Mouse (Mus musculus): Measurements from ENCODE around the gene Osbpl6.
A peak's percentile ranks its signal among the peaks of the same experiment; 100 is the strongest.

The Osbpl6 gene

DNA sequence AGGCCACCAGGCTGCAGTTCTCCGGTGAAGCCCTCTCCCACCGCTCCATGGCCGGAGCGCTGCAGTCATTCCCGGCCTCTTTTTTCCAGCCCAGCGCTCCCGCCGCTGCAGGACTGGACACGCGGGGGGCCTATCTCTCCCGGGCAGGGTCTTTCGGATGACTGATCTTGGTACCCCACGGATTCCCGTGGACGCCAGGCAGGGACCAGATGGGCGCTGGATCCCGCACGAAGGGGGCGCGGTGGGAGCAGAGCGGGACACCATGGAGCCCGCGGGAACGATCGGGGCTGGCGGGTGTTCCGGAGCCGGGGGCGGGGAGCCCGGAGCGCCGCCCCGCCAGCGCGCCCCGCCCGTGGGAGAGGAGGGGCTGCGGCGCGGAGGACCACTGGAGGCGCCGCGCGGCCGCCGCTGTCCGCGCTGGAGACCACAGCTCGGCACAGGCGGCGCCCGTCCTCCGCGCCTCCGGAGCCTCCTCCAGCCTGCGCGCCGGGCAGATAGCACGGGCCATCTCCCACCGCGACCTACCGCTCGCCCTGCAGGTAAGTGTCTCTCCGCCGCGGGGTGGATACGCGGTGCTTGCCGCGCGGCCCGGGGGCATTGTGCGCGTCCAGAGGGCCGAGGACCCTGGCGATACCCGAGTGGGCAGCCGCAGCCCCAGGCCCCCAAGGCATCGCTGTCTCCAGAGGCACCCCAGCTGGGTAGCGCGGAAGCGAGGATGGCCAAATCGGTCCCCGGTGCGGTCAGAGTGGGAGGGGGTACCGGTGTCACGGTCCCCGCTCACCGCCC, at the start of gene Osbpl6:
Osbpl6 (plus strand) TSS at position 358 of the 786 bp plus-strand sequence.
- DNase-seq (ENCODE audit: low read depth): peak; percentile 75

DNA sequence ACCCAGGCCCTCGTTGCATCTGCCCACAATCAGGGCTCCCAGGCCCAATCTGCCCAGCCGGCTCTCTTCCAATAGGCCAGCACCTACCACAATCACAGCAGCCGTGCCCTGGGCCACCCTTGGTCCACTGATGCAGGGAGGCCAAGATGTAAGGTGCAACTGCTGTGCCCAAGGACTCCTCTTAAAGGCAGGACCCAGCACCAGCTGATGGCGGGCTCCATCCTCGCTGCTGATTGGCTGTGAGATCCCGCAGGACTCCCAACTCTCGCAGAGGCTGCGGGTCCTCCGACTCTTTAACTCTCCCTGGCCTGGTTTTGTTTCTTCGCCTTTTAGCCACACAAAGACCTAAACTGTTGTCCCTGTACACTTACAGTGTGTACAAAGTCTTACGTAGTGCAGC, 46.1 kb upstream of the Osbpl6 start, which contains the start of gene Cyct:
Cyct (minus strand) TSS at position 225 of the 400 bp plus-strand sequence.
- no peak for DNase-seq (ENCODE audit: low read depth)

DNA sequence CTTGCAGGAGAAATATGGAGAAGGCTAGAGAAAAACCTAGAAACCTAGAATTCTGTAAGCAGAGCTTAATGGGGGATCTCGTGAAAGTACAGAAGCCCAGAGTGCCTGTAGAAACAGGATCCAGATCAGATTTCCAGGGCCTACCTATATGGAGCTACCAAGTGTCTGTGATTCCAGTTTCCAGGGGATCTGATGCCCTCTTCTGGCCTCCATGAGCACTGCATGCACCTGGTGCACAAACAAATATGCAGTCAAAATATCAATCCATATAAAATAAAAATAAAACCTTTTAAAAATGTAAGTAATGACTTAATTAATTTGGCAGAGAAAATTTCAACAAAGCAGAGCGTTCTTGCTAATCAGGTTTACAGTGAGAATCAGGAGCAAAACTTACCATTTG, 44.2 kb upstream of the Osbpl6 start:
- peak; percentile 49 for DNase-seq (ENCODE audit: low read depth)

DNA sequence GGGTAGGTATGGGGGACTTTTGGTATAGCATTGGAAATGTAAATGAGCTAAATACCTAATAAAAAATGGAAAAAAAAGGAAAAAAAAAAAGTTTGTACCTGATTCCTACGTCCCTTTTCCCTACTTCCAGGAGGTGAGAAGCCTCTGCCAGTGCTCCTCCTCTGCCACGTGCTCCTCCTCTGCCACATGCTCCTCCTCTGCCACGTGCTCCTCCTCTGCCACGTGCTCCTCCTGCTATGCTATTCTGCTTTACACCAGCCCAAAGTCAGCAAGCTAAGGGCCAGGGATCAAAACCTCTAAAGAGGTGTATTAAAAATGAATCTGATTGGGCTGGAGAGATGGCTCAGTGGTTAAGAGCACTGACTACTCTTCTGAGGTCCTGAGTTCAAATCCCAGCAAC, 40.5 kb upstream of the Osbpl6 start:
- no peak for DNase-seq (ENCODE audit: low read depth)

DNA sequence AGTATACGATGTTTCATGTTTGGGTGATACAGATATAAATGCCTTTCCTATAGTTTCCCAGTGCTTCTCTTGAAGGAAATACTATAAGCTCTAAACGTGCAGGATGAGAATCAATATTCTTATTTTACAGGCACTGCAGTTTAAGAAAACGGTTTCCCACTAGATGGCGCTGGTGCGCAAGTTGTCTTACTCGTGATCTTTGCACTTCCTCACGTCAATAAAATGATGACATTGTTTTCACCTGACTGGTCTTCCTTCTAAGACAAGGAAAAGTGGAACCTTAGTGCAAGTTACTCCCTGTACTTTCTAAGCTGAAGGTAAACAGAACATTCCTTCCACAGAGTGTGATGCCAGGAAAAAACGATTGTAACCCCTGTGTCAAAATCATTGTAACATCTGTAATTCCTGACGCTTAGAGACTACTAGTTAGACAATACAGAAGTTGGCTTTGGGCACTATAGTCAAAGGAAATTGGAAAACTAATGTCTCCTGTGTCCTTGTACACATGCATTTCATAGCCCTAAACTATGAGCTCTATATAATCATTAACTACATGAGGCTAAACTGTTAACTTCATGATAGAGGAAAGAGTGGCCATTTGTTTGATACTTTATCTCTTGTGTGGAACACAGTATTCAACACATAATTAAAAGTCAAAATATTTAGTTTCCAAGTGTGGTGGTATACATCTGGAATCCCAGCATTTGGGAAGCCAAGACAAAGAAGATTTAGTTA, 39.0 kb upstream of the Osbpl6 start:
- DNase-seq (ENCODE audit: low read depth): peak; percentile 93

DNA sequence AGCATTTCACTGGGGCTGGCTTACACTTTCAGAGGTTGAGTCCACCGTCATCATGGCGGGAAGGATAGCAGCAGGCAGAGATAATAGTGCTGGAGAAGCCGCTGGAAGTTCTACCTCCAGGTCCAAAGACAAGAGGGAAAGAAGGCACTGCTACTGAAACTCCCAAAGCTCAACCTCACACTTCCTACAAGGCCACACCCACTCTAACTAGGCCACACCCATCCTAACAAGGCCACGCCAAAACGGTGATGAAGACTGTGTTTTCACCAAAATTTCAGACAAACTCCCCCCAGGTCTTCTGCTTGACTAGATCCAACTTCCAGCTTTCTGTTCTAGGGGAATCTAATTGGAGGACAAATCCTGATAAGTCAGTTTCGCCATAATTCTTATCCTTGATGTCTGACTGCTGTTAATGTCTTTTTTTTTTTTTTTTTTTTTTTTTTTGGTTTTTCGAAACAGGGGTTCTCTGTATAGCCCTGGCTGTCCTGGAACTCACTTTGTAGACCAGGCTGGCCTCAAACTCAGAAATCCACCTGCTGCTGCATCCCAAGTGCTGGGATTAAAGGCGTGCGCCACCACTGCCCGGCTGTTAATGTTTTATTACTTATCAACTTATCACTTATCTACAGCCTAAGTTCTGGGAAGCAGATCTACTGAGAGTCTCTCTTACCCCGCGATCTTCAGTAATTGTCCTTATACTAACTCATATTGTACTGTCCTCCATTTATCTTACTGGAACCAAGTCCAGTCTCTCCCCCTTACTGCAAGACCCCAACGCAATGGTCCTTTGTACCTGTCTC, 37.2 kb upstream of the Osbpl6 start:
- DNase-seq (ENCODE audit: low read depth): no peak

DNA sequence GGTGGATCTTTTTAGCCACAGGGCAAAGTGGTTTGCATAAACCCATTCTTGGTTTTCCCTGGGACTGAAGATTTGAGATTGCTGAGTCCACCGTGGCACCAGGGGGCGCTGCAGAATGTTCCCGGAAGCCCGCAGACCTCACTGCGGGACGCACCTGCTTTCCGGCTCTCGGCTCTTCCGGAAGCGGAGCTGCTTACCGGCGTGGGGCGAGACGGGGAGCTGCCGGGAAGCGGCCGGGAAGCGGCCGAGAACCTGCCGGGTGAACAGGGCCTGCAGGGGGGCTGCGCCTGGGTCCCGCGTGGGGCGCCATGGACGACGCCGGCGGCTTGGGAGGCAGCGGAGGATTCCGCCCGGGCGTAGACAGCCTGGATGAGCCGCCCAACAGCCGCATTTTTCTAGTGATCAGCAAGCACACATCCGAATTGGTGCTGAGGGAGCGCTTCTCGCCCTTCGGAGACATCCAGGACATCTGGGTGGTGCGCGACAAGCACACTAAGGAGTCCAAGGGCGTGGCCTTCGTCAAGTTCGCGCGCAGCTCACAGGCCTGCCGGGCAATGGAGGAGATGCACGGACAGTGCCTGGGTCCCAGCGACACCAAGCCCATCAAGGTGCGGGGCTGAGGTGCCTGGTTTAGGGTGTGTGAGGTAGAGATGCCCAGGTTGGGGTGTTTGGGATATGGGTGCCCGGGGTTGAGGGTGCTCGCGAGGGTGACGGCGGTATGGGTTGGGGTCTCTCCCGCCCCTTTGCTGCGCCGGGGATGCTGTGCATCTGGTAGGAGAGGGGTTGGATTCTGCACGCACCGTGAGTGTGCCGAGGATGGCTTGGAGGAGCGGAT, 36.3 kb upstream of the Osbpl6 start, which contains the start of gene Rbm45:
Rbm45 (plus strand) TSS at position 164 of the 835 bp plus-strand sequence.
- peak; percentile 92 for DNase-seq (ENCODE audit: low read depth)

DNA sequence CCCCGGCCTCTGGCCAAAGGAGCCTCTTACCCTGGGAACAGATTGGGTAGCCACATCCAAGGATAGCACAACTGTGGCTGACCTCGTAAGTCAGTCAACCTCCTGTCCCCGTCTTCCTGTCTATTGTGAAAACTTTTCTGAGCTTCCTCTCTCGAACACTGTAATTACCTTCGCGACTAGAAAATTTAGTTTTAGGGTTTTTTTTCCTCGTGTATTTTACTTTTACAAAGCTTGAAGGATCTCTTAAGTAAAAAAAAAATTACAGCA, 35.7 kb upstream of the Osbpl6 start:
- peak; percentile 22 for DNase-seq (ENCODE audit: low read depth)

DNA sequence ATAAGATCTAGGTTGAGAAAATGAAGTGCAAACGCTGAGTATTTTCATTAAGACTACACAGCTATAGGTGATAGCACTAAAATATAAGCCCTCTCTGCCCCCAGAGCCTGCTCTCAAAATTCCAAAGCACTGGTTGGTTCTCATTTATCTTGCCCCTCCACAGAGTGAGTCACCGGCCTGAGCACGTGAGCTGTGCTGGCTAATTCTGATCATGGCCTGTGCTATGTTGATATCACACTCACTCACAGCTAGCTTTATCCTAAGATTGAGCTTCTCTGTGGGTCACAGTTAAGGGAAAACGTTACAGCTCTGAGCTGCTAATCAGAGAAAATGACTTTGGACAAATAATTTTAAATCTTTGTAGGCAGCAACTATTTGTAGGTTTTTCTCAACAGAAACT, 34.1 kb upstream of the Osbpl6 start:
- DNase-seq (ENCODE audit: low read depth): peak; percentile 40

DNA sequence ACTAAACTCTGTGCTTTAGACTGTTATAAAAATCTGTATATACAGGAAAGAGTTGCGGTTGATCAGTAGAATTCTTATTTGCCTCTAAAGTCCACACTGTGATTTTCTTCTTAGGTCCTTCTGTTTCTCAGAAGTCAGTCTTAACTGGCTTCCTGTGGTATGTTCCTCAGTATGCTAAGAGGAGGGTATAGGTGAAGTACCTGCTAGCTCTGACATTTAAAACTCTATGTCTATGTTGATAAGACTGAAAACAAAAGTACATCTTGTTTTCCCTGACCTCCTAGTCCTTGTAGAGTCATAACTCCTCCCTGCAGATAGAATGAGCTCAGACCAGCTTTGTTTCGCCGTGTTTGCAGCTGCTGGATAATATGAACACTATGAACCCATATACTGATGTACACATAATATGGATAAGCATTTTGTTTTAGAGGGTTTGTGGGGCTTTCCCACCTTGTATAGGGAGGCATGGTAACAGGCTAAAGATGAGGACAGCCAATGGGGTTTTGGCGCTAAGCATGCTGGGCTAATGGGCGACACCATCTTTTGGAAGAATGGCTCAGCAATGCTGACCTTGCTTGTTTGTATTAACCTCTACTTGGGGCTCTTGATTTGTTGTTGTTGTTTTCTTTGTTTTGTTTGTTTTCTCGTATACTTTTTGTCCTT, 31.6 kb upstream of the Osbpl6 start:
- DNase-seq (ENCODE audit: low read depth): no peak

DNA sequence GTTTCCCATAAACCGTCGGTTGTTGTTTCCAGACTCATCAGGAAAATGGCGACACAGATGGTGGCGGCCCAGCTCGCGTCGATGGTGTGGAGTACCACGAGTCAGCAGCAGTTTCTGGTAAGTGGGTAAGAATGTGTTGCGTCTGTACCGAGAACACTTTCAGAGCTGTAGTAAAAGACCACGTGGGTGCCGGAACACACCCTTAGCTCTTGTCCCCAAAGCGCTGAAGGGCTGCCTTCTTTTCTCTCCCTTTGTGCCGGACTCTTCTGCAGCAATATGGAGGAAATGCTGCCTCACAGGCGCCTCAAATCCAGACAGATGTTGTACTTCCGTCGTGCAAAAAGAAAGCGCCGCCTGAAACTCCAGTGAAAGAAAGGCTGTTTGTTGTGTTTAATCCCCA, 27.7 kb upstream of the Osbpl6 start:
- no peak for DNase-seq (ENCODE audit: low read depth)

DNA sequence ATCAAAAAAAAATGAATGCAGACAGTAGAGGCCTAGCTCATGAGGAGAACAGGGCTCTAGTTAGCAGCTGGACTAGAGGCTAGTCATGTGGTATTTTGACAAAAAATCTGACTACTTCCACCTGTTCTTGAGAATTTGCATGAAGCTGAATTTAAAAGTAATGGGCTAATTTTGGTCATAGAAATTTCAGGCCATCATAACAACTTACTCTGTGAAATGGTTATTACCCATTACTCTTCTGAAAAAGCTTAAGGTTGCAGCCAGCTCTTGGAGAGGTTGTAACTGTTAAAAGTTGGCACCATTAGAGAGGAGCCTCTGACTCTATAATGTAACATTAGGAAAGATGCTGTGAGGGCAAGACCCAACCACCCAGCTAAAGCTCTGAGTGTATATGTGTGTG, 19.8 kb upstream of the Osbpl6 start:
- no peak for DNase-seq (ENCODE audit: low read depth)

DNA sequence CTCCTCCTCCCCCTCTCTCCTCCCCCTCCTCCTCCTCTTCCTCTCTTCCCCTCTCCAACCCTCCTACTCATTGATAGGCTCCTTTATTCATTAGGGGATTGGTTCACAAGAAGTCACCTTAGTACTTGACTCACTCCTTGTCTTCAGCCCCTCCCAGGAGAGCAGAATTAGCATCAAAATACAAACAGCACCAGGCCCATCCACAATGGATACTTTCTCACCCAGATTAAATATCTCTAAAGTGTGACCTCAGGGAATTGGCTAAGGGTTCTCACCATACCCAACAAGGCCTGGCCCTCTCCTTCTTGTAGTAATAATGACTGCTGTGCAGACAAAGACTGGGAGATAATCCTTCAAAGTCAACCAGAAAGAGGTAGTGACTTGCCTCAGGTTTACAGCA, 6.1 kb upstream of the Osbpl6 start:
- DNase-seq (ENCODE audit: low read depth): no peak

DNA sequence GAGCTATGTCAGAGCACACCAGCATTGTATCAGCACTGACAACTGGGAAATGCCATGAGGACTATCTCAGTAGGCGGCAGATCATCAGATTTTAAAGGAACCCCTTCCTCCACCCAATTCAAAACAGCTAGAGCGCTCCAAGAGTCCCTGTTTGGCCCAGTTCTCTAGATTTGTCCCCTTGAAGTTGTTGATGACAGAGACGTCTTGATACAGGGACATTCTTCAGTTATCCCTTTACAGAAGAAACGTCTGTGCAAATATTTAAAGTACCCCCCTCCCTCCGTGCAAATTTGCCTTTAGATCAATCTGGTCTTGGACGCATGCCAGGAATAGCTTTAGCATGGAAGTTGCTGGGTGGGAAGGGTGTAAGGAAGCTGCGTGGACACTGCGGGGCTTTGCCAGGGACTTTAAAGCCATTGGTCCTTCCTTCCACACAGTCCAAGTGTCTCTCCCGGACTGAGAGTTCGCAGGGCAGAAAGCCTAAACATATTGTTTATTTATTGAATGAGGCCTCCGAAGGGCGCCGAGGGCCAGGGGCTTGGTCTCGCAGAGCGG, 635 bp upstream of the Osbpl6 start:
- peak; percentile 24 for DNase-seq (ENCODE audit: low read depth)

DNA sequence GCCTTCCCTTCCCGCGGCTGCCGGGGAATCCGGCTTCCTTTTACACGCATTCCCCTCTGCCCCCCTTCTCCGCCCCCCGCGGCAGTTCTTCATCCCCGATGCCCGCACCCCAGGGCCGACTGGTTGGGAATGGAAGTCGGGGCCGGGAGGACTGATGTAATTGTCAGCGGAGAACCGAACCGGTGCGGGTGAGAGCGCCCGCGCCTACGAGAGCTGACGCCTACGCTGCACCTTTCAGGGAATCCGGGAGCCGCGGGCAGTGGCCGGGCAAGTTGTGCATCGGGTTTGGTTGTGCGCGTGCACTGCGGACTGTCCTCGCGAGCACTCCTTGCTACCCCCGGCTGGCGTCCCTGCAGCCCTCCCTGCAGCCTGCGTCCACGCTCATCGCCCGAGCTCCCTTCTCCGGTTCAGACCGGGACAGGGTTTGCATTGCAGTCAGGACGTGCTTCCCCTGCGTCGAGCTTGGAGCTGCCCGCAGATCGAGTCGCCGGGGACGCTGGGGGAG, 681 bp downstream of the Osbpl6 start:
- DNase-seq (ENCODE audit: low read depth): peak; percentile 7

DNA sequence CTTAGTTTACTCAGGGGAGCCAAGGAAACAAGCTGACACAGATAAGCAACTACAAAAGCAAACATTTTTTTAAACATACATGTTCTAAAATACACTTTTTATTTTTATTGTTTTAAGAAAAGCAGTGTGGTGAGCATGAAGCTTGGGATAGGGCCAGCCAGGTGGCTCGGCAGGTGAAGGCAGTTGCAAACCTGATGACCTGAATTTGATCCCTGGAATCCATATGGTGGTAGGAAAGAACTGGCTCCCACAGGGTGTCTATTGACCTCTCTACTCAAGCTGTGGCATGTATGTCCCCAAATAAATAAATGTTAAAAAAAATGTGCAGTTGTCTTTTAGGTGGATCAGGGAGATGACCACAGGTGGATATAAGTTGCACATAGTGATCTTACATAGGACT, 3.2 kb downstream of the Osbpl6 start:
- no peak for DNase-seq (ENCODE audit: low read depth)

DNA sequence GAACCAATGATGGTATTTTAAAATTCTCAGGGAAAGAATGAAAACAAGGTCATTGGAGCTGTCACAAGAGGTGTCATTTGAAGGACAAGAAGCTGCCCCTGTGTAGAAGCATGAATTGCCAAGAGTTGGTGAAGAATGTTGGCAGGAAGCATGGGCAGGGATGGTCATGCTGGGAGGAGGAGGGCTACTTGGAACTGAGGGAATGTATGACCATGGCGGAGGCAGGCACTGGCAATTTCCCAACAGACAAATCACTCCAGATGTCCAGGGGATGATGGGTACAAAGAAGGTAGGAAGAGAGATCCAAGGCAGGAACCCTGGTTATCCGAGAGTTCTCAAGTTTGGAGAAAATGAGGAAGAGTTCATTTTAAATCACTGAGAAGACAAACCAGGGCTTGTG, 3.7 kb downstream of the Osbpl6 start:
- DNase-seq (ENCODE audit: low read depth): peak; percentile 8

DNA sequence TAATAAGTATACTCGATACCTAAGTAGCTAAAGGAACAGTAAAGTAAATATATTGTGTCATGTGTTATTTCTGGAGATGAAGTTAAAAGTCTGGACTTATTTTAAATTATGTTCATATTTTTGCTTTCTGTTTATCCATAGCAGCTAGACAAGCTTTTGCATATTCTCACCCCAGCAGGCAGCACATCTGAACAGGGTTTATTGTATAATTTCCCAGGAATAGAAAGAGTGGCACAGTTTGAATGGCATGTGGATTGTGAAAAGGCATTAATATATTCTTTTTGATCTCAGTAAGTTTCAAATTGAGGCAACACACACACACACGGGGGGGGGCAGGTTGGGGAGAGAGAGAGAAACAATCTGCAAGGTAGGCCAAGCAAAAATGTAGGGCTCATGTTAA, 6.6 kb downstream of the Osbpl6 start:
- no peak for DNase-seq (ENCODE audit: low read depth)

DNA sequence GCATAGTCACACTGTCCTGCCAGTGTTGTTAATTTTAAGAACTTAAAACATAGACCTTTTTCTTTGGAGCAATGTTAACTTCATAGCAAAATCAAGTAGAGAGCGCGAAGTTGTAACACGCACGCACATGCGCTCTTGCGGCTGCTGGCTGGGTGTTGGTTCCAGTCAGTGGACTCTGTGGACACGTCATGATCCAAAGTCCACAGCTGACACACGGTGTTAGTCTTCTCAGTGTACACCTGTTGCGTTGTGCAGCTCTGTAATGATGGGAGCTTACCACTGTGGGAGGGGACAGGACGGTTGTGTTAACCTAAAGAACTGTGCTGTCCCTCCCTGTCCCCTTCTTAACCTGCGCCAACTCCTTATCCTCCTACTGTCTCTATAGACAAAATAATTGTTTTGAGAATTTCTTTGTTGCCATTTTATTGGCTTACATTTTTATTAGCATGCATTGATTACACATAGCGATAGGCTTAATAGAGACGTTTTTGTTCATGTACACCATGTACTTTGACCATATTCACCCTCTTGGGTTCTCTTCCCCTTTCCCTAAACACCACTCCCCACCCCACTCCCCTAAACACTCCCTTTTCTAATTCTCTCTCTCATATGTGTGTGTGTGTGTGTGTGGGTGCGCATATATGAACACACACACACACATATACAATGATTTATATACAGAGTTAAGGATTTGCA, 11.3 kb downstream of the Osbpl6 start:
- no peak for DNase-seq (ENCODE audit: low read depth)

DNA sequence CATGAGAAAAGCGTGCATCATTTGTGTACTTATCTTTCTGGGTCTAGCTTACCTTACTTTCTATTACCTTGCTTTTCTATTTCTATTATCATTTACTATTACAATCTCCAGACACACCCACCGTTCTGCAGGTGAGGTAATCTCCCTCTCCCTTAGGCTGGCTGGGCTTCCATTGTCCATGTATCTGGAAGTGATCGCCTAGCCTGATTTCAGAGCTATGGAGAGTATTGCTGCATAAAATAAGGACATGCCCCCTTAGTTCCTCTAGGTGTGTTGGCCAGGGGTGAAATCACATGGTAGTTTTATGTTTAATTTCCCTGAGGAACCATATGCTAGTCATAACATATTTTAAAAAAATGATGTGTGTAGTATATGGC, 11.8 kb downstream of the Osbpl6 start:
- no peak for DNase-seq (ENCODE audit: low read depth)
